Mouse (Mus musculus) adipocyte (in vitro differentiated cells): ENCODE results near the gene Asic4.

Source experiments
- DNase-seq: peaks from one replicate; pipeline ENCODE4 v3.0.0-alpha.2; 2016; ENCODE audit warnings: low spot score

Gene Asic4

DNA sequence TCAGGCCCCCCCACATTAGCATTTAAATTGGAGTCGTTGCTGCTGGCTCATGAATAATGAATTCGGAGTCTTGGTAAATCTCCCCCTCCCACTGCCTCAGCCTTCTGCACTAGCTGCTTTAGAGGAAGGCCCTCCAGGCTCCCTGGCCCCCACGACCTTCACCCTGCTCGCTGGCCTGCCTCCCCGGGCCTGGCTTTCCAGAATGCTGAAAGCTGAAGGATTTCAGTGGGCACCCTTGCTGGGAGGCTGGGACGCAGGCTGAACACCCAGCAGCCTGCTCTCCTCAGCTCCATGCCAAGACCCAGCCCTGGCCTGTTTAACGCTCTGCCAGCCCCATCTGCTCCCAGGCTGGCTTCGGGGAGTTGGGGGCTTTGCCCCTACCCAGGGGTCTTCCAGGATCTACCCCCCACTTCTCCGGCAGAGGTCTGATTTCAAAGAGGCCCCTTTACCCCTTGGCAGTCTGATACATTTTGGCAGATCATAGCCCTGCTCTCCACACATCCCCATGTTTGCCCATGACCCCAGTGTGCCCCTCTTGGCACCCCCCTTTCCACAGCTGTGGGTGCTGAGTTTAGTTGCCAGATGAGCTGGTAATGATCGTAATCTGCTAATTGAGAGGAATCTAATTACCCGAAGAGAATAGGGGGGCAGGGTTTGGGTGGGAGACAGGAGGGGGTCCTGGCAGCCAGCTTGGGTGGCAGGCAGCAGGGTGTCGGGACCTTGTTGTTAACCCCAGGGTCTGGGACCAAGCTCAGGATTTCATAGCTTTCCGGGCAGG is 6.8 kb upstream of the Asic4 start:
- DNase-seq = no peak

DNA sequence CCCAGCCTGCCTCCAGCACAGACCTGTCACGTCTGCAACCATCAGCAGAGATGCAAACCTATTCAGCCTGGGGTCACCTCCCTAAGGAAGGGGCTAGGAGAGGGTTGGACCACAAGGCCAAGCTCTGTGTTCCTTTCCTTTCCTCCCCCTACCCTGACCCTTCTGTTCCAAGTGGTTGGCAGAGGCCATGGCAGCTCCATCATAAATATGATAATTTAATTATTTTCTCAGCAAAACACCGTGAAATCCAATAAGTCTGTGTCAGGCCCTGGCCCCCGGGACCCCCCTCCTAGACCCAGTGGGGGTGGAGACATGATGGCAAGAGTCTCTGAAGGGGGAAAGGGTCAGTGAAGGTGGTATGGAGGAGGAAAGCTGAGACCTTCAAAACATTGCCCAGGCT is 6.0 kb upstream of the Asic4 start:
- DNase-seq = no peak

DNA sequence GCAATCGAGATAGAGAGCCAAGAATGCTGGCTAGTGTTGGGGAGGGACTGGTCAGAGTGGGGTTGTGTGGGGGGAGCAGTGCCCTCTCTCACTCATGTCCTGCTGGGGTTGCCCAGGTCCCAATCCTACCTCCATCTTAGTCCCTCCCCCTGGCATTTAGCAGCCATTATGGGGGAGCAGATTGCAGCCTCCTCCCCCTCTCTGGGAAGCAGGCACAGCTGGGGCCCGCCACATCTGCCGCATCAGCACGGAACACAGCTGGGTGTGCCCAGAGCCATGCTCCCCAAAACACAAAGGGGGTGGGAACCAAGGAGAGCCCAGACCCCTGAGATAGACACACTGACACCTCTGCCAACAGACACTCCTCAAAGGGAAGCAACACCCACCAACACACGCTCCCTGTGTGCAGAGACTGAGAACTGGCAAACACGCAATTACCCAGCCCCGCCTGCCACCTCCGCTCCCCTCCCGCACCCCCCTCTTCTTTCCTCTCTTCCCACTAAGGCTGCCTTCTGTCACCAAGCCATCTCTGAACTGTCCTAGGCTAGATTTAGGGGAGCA is 5.0 kb upstream of the Asic4 start:
- no peak for DNase-seq

DNA sequence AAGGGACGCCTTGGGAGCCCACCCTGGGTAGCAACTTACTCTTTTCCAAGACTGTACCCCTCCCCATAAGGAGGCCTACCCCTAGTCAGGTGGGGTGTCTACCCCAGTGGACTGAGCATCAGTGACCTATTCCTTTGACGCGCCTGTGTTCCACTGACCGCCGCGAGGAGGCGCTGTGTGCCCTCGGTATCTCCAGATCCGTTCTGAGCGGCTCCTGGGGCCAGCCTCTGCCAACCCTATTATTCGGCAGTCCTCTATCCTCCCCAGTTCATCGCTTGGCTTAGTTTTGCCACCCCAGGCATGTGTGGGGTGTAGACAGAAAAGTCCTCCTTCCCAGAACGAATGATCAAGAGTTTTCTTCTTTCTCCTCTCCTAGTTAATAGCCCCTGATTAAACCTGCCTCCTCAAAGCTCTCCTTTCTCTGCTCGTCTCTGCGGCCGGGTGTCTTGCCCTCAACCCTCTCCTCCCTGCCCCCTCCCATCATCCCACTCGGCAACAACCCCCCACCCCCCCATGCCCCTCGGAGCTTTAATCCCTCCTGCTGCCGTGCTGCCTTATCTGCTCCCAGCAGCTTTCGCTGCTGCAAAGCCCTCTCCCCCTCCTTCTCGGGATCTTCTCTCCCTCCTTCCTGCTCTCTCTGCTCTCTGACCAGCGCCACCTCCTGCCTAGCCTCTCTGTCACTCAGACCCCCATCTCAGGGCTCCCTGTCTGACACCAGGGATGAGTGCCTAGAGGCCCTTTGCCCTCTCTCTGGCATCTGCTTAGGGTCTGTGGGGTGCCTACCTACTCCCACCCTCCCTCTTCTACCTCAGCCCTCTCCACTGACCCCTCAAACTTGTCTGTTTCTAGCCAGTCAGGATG is 4.3 kb upstream of the Asic4 start:
- DNase-seq = peak; percentile 70

DNA sequence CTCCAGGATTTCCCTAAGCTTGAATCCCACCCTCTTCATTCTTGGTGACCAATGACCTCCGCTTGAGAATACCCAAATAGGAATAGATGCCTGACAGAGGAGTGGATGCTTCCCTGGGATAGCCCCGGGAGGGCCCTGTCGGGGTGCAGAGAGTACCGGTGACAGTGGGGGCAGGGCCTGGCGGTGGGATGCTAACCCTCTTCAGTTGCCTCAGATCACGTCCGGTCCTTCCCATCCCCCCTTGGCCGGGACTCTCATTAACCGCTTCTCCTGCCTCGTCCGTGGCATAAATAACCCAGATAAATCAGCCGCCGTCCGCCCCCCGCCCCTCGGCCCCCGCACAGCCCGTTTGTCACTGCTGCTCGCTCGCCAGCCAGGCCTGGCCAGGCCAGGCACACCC is 3.6 kb upstream of the Asic4 start:
- DNase-seq = no peak

DNA sequence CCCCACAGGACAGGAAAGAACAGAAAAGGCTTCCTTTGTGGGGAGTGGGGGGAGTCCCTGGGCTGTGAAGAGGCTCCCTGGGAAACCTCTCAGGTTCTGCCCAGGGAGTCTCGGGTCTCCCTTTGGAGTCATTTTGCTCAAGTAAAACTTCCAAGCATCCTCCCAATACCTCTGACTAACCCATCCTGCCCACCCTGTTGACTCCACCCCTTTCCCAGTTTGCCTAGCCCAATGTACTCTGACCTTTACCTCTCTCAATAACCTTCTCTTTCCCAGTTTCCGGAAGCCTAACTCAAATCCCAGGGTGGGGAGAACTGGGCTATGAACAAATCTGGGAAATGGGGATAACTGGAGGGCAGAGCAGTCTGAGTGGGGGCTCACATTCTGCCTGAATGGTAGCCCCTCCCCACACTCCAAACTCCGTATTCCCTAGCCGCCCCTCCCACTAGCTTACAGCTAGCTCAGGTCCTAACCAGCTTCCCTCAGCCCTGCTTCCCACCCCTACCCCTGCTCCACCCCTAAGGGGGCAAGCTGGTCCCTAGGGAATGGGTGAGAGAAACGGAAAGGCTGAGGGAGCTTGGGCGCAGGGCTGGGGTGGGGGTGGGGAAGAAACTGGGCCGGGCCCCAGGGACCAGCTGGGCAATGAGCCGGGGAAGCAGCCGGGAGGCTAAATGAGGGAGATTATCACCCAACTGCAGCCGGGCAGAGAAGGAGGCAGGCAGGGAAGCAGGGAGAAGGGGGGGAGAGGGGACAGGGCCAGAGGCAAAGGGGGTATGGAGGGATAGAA is 2.8 kb upstream of the Asic4 start:
- DNase-seq = no peak

DNA sequence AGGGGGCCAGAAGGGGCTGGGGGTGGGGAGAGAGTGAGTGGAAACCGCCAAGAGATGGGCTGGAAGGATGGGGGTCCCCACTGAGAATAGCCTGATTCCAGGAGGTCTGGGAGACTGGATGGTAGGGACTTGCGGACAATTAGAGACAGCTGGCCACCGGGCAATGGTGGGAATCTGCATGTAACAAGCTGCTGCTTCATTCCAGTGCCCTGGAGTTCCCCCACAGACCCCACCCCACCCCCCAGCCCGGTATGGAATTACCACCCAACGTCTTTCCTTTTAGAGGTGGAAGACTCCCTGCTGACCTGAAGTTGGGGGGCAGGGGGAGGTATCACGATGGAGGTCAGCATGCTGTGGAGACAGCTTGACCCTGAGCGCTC is 2.2 kb upstream of the Asic4 start:
- DNase-seq = no peak

DNA sequence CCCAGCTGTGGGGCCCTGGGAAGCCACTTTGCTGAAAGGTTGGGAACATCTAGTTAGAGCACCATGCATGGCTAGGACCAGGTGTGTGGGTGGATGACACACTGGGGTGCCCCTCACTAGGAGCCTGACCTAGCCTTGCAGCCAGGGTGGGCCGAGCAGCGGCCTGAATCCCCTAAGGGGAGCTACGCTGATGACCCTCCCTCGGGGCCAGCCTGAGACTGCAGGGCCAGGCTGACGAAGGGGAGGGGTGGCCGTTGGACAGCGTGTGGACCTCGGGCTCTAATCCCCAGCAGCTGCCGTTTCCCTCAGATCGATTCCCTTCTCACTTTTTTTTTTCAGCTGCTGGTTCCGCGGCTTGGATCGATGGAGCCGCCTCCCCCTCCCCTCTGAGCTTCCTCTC is 1.3 kb upstream of the Asic4 start:
- DNase-seq = no peak

DNA sequence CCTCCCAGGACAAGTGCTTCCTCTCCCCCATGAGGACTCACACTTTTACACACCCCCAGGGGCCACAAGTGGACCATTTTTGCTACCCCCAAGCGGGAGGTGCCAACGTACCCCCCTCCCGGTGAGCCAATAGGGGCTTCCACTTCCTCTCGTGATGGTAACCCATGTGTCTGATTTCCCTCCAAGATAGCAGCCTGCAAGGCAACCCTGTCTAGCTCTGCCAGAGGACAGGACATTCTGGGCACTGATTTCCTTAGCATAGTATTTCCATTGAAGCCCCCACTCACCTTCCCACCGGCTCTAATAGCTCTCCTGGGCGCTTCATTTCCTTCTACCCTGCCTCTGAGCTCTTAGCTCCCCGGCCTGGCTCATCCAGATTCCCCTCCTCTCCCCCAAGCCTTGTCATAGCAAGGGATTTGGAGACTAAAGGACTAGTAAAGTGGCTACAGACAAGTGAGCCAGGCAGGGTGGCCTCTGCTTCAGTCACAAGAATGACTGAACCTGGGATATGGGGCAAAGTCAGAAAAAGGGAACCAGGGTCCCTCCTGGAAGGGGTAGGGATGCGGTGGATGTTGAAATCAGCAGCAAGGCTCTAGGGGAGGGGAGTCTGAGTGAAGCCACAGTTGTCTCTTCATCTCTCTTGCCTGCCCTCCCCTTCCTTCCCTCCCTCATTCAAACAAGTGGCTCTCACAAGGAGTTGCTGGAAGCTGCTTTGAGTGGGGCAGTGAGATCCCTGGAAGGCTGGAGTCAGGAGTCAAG is 680 bp upstream of the Asic4 start:
- DNase-seq = no peak

DNA sequence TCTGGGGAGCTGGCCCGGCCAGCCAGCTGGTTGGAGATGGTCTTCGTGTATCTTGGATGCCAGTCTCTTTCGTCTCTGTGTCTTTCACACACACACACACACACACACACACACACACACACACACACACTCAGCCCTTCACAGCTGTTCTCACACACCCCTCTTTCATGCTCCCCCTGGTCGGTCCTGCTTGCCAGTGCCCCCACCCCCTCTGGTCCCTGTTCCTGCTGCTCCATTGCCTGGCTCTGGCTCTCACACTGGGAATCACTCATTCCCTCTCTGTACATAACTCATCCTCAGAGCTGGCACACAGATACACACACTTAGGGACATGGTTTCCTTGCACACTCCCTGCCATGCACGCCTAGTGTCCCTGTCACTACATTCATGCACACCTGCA is 1.7 kb downstream of the Asic4 start:
- no peak for DNase-seq

DNA sequence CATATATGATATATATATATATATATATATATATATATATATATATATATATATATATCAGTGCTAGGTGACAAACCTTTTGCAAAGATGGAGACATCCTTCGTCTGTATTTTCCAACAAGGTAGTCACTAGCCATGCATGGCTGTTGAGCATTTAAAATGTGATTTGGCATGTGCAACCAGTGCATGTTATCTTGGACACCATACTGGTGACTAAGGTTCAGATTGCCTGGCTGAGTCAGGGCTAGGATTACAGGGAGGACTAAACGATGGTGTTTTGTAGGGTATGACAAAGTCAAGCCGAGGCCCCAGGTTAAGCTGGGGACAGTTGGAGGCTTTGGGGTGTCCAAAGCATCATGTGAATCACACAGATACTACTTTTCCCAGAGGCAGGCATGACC is 5.2 kb downstream of the Asic4 start:
- no peak for DNase-seq

DNA sequence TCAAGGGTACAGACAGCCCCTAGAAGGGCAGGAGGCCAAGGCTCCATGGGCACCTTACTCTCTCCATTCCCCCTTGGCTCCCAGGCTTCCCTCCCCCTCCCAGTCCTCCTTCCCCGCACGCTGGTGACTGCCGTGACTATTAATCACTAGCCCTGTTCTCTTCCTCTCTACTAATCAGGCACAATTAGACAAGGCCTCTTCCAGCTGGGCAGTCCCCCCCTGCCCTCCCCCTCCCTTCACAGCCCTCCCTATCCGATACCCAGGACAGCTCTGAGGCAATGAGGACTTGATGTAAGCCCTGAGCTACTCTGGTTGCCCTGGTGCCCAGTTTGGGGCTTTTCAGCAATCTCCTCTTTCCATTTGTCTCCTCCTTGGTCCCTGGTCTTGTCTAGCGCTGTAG is 5.7 kb downstream of the Asic4 start:
- DNase-seq = no peak

DNA sequence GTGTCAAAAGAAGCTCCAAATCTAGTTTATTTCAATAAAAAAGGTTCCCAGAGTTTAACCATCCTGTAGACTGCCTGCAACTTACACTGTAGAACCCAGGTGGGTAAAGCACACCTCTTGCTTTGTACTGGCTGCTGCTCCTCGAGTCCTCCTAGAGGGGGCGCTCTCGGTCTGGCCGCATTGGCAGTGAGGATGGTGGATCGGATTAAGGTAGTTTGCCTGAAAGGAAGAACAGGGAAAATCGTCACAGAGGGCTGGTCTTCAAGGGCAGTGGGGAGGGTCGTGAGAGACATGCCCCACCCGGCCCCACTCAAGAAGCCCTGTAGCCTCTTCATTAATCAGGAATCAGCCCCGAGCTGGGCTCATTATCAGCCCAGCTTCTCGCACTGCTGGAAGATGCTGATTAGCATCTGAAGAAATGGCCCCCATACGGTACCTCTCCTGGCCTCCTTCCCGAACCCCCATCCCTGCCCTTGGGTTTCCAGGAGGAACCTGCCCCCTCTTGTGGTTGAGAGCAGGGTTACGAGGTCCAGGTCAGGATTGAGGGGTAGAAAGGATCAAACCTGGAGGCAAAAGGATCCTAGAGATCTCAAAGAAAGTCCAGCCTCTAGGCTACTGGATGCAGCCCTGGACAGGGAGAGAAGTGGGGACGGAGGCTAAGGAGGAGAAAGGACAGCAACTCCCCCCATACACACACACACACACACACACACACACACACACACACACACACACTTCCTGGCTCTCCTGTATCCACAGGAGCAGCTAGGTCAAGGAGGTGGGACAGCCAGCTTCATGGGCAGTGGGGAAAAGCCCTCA is 6.7 kb downstream of the Asic4 start:
- DNase-seq = no peak

DNA sequence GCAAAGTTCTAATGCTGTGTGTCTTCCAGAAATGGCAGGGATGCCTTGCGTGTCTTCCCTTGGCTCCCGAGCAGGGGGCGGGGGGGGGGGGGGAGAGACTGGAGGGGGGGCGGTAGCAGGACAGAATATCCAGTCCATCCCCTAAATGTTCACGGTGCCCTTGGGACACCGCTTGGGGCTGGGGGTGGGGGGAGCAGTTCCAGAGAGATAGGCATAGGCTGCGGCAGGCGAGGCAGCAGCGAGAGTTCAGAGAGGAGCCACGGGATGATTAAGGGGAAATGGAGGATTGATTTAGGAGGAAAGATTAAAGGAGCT is 7.4 kb downstream of the Asic4 start:
- no peak for DNase-seq

DNA sequence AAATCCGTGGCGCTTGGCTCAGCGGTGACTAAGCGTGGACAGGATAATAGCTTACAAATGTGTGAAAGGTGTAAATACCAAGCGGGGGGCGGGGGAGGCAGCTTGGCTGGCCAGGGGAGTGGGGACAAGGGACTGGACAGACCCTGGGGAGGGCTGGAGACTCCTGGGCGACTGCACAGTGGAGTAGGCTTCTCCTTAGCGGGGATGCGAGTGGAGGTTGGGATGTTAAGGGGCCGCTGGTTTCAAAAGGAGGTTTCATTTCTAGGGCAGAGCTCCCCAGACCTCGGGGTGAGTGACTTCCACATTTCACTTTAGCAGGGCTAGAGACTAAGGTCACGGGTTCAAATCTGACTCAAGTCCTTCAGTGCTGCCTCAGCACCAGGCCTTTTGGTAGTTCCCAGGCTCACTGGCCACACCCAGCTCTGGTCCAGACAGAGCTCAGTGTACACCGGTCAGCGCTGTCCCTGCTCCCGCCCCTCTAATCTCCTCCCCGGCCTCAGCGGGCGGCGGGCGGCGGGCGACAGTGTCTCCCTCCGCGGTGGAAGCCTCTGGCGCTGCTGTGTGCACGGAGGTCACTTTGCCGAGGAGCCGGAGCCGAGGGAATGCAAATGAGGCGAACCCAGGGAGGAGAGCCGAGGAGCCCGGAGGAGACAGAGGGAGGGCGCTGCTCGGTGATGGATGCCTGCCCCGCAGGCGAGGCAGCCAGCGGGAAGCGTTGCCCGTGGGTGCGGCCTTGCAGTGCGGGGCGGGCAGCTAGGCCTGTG is 8.0 kb downstream of the Asic4 start:
- no peak for DNase-seq

DNA sequence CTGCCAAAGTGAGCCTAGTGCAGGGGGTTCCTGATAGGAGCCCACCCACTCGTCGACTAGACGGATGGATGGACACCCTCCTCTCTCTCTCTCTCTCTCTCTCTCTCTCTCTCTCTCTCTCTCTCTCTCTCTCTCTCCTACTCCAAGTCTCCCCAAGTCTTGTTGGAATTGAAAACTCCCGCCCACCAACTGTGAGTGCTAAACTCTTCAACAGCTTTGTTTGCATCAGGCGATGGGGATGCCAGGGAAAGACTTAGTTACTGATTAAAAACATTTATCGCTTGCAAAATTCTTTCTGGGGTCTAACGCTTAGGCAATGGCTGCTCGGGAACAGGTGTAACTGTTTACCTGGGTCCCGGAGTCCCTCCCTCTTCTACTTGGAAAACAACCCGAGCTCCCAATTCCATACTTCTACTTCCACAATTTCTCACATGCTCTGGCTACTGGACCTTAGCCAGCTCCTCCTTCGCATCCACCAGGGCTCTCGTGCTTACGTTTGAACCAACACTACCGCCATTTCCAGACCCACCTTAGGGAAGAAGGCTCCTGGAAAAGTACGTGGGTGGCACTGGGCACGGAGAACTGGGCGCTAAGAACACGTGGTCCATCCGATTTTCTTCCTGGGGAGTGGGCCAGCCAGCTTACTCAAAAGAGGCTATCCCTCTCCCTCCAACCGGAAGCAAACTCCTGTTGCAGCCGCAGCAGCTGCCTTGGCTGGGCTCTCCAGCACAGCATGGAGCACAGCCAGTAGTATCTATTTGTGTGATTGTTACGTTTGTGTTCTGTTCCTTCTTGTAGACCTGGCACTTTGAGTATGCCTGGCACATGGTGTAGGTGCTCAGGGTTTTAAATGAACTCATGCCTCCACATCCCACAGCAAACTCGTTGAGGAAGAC is 8.8 kb downstream of the Asic4 start:
- DNase-seq = no peak

DNA sequence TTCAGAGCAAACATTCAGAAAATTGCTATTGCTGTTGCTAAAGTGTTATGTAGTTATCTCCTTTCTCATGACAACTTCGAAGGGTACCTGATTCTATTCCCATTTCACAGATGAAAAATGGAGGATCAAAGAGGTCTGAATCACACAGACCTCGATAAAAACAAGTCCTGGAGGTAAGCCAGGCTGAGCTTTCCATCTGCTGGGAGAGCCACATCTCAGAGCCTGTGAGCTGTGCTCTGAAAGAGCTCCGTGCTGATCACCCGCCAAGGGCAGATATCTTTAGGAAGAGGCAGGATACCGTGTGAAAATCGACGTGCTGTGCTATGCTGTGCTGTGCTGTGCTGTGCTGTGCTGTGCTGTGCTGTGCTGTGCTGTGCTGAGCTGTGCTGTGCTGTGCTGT is 10.1 kb downstream of the Asic4 start:
- no peak for DNase-seq

DNA sequence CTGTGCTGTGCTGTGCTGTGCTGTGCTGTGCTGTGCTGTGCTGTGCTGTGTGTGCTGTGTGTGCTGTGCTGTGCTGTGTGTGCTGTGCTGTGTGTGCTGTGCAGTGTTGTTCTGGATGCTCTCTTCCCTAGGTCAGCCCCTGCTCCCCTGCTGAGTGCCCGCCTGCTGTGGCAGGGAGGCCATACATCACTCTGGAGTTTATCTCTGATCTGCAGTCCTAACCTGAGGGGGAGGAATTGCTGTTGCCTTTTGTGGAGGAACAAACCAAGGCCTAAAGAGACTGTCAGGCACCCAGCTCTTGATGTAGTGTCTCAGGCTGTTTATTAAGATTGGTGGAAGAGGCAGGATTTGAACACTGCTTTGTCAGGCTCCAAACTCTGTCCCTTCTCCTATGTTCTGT is 12.4 kb downstream of the Asic4 start:
- no peak for DNase-seq

DNA sequence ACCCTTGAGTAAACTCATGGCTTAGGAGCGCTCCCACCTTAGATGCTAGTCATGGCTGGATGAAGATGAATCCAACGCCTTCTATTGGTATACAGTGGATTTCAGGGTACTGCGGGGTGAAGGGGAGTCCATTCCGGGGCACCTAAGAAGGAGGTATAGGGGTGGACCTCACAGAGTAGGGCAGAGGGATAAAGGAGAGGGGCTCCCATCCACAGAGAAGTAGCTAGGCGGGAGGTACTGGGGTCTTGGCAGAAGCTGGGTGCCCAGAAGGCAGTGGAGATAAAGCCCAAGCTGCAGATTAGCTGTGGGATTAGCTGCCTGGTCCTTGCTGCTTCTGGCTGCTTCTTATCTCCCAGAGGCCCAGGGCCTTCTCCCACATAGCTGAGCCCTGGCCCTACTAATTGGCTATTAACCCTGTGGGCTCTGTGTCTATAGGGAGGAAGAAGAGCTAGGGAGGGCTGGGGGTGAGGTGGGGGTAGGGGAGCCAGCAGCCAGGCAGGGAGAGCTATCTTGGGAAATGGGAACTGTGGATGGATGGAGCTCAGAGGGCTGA is 13.5 kb downstream of the Asic4 start:
- DNase-seq = no peak
